Mouse (Mus musculus) cerebellum, adult 2 months (tissue): ENCODE results near the gene Sh3pxd2a.

ENCODE experiments used
- CTCF ChIP-seq: fragments of 200-500 bp; IDR thresholded peaks from 2 replicates; pipeline ENCODE4 v1.5.1; 2011; ENCODE audit warnings: low read depth, mild to moderate bottlenecking, control low read depth, low read length, moderate library complexity, borderline replicate concordance; ENCODE audit not compliant: insufficient read depth
- POLR2A ChIP-seq: fragments of 200-500 bp; IDR thresholded peaks from 2 replicates; pipeline ENCODE4 v1.6.1; 2011; ENCODE audit warnings: low read length, control low read depth, borderline replicate concordance; ENCODE audit not compliant: insufficient read depth

DNA sequence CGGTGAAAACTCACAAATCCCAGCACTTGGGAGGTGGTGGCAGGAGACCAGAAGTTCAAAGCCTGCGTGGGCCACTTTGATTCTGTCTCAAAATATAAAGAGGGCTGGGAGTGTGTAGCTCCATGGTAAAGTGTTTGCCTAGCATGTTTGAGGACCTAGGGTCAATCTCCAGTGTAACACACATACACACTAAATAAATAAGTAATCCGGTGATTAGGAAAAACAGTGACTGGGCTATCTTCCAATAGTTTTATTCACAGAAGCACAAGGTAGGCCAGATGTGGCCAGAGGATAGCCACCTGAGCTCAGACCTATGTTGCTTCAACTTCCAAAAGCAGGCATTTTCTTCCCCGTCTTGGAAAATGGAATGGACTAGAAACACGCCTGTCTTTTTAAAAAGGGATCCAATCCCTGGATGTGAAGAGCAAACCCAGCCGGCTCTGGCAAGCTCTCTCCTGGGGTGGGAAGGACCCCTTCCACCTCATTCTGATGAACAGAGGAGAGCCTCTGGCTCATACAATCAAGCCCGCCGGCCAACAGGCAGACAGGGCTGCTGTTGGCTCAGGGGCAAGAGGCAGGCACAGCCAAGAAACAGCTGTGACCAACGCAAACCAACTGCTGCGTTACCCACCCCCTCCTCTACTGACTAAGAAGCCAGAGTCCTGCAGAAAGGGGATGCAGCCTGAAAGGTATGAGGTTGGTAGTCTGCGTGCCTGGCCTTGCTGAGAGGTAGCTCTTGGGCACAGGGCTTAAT is 140.9 kb downstream of the Sh3pxd2a start:
- TF ChIP-seq CTCF: no peak
- TF ChIP-seq POLR2A: no peak
